Mouse (Mus musculus): ENCODE measurements around the gene Tspan4.
A peak's percentile ranks its signal among the peaks of the same experiment; 100 is the strongest.
"Not testable (repeated sequence)": the region's sequence is repeated elsewhere in the genome, so short reads cannot be mapped to it uniquely, and the experiment has no call there.

Gene Tspan4

DNA sequence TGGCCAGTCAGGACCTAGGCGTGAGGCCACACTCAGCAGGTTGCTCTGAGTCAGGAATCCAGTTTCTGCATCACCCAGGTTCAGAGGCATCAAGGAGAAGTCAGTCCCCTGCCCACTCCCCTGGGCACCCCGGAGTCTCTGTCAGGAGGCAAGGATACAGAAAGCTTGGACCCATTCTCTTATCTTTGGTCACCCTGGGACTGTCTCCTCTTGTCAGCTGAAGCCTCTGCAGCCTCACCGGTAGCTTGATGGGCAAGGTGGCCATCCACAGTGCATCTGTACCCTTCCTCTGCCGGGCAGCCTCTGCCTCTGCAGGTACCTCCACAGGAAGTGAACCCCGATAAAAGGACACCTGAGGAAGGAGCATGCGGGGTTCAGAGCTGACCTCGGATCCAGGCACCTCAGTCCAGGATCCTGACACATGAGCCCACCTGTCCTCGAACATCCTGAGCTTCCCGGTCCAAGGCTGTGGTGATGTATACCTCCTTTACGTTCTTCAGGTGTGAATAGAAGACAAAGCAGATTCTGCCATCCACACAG, 35.8 kb upstream of the Tspan4 start:
- DNase-seq: no peak

GRCm38 (mm10) chr7:141439811-141440210, 35.2 kb upstream of the Tspan4 start:
- no peak for DNase-seq

GRCm38 (mm10) chr7:141440613-141441012, 34.4 kb upstream of the Tspan4 start:
- peak; percentile 92 for DNase-seq

DNA sequence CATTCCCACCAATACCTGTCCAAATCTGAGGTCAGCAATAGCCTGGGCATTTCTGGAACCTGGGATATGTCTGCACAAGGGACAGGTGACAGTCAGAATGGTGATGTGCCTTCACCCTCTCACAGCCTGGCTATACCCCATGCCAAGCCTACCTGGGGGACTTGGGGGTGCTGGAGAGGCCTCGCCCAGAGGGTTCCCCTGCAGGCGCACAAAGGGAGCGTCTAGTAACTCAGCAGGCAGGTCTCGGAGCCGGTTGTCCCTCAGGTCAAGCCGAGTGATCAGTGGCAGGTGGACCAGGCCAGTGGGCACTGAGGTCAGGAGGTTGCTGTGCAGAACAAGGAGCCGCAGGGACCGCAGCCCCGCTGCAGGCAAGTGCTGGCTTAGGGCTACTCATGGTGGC, 33.6 kb upstream of the Tspan4 start:
- DNase-seq: no peak

DNA sequence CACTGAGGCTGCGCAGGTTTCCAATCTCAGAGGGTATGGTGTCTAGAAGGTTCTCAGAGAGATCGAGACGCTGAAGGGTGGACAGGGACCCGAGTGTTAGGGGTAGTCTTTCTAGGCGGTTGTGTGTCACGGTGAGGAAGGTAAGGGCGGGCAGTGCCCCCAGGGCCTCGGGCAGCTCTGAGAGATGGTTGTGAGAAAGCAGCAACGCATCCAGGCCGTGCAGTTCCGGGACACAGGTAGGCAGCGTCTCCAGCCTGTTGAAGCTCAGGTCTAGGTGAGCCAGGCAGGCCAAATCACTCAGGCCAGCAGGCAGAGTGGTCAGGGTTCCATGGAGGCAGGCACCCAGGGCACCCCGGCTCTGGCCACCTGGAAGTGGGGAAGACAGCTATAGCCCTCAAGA, 32.8 kb upstream of the Tspan4 start:
- no peak for DNase-seq

DNA sequence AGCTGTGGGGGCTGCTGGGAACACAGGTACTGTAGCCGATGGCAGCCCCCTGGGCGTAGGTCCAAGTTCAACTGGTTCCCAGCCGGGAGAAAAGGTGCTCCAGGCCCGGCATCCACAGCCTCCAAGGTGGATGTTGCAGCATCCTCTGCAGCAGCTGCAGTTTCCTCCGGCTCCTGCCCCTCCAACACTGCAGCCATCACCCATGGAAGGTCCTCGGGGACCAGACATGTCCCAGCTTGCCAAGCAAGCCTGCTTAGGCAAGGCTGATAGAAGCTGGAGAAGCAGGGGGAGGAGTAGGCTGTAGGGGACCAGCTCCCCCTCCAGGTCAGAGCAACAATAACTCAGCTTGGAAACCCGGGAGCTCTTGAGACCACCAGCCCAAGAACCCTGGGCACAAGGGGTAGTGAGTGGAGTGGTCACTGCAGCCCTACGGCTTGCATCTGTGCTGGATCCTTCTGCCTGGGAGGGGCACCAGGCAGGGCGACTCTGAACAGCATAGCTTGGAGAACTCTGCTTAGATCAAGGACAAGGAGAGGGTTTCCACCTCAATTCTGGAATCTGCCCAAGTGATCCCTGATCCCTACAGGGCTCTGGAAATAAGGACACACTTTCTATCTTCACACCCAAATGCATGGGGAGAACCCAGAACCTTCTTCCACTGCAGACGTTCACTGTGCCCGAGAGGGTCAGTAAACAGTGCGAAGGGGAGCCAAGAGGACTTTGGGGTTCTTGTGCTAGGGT, 31.8 kb upstream of the Tspan4 start:
- DNase-seq: peak; percentile 73

DNA sequence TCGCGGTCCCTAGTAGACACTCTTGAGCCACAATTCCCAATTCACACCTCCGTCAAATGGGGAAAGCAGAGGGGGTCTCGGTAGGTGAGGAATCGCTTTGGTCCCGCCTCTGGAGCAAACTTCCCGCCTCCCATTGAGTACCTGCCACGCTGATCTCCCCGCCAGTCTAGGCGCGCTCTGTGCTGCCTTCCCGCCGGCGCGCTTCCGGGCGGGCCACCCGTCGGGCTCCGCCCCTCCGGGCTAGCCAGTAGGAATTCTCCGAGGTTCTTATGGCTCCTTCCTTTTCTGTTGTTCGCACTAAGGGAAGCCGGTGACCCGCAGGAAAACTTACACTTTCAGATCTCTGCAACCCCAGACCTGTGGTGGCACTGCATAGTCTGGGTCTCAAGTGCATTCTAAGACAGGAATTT, 31.2 kb upstream of the Tspan4 start, which contains the start of gene Pidd1:
Gene Pidd1, minus strand, starts transcription at position 198 of the 410 bp plus-strand sequence.
- DNase-seq: peak; percentile 83

- not testable (repeated sequence) for DNase-seq
Measured at GRCm38 (mm10) chr7:141446374-141446773, 28.7 kb upstream of the Tspan4 start.

DNA sequence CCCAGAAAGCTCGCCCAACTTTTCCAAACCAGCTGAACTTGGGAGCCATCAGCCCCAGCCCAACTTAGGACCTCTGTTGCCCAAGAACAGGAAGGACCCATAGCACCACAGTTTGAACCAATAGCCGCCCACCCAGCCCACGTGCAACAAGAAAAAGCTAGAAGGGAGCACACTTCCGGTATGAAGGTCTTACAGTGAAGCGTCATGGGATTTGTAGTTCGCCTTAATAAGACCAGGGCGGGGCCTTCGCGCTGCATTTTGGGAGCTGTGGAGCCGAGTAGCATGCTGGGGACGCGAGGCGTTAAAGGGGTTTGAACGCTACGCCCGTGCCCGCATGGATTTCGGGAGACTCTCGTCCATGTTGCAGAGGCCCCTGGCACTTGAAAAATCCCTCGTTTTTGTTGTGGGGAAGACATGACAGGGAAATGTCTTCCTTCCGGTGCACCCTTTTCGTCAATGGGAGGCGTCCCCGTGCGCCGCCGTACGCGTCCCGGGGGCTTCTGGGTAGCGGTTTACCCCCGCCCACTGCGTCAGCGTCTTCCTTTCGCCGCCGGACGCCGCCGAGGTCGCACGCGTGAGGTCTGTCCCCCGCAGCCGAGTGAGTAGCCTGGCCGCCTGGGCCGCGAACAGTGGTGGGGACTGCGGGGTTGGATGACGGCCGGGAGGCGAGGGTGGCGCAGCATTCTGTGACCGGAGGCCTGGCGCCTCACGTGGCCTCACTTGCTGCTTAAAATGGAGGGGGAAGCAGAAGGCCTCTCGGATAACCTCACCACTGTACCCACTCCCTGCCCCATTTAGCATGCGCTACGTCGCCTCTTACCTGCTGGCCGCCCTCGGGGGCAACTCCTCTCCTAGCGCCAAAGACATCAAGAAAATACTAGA, 27.7 kb upstream of the Tspan4 start, which contains the start of gene Rplp2:
Gene Rplp2, plus strand, starts transcription at position 261 of the 882 bp plus-strand sequence.
- peak; percentile 97 for DNase-seq

DNA sequence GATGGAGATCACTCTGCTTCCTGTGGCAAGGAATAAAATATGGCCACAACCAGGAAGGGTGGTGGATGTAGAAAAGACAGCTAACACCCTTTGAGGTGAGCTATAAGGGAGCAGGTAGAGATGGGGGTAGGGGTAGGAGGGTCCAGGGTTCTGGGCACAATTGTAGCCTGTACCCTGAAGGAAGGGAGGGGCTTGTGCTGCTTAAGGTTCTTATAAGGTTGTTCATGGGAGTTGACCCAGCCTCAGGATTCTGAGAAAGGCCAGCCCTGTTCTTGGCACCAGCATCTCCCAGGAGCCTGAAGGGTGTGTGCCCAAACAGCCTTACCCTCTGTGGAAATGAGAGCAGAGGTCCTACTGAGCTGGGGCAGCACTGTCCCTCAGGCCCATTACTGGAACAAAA, 23.1 kb upstream of the Tspan4 start:
- DNase-seq: no peak

GRCm38 (mm10) chr7:141453636-141454035, 21.4 kb upstream of the Tspan4 start:
- DNase-seq: no peak

- peak; percentile 96 for DNase-seq
Measured at GRCm38 (mm10) chr7:141454967-141455551, 20.0 kb upstream of the Tspan4 start, which contains the start of gene Pnpla2. Gene Pnpla2, plus strand, starts transcription at chr7:141455198.

GRCm38 (mm10) chr7:141455610-141456314, 19.3 kb upstream of the Tspan4 start:
- peak; percentile 85 for DNase-seq

GRCm38 (mm10) chr7:141456739-141457138, 18.3 kb upstream of the Tspan4 start:
- no peak for DNase-seq

DNA sequence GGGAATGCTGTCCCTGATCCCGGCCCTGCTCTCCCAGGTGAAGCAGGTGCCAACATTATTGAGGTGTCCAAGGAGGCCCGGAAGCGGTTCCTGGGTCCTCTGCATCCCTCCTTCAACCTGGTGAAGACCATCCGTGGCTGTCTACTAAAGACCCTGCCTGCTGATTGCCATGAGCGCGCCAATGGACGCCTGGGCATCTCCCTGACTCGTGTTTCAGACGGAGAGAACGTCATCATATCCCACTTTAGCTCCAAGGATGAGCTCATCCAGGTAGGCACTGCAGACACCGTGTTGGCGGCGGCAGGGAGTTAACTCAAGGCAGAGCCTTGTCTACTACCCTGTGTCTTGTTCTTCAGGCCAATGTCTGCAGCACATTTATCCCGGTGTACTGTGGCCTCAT, 17.8 kb upstream of the Tspan4 start:
- no peak for DNase-seq

DNA sequence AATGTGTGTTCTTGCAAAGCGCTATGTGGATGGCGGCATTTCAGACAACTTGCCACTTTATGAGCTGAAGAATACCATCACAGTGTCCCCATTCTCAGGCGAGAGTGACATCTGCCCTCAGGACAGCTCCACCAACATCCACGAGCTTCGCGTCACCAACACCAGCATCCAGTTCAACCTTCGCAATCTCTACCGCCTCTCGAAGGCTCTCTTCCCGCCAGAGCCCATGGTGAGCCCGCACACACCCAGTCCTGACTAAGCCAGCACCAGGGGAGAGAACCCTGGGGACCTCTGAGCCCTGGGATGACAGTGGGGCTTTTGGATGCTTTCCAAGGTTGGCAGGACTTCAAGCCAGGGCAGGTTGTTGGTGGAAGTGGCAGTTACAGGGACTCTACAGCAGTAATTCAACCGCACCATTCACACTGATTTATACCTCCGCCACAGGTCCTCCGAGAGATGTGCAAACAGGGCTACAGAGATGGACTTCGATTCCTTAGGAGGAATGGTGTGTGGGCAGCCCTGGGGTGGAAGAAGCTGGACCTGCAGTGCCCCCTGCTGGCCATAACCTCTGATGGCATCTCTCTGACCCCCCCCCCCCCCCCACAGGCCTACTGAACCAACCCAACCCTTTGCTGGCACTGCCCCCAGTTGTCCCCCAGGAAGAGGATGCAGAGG, 16.9 kb upstream of the Tspan4 start:
- peak; percentile 58 for DNase-seq

DNA sequence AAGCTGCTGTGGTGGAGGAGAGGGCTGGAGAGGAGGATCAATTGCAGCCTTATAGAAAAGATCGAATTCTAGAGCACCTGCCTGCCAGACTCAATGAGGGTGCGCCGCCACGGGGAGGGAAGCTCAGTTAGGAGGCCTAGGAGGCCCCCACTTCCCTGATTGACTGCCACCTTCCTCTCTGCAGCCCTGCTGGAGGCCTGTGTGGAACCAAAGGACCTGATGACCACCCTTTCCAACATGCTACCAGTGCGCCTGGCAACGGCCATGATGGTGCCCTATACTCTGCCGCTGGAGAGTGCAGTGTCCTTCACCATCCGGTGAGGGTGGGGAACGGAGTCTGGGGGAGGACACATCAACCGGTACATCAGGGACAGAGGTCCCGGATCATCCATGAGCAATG, 16.4 kb upstream of the Tspan4 start:
- DNase-seq: no peak

- DNase-seq: no peak
Measured at GRCm38 (mm10) chr7:141459301-141459711, 15.7 kb upstream of the Tspan4 start.

- no peak for DNase-seq
Measured at GRCm38 (mm10) chr7:141460001-141460390, 15.0 kb upstream of the Tspan4 start.

DNA sequence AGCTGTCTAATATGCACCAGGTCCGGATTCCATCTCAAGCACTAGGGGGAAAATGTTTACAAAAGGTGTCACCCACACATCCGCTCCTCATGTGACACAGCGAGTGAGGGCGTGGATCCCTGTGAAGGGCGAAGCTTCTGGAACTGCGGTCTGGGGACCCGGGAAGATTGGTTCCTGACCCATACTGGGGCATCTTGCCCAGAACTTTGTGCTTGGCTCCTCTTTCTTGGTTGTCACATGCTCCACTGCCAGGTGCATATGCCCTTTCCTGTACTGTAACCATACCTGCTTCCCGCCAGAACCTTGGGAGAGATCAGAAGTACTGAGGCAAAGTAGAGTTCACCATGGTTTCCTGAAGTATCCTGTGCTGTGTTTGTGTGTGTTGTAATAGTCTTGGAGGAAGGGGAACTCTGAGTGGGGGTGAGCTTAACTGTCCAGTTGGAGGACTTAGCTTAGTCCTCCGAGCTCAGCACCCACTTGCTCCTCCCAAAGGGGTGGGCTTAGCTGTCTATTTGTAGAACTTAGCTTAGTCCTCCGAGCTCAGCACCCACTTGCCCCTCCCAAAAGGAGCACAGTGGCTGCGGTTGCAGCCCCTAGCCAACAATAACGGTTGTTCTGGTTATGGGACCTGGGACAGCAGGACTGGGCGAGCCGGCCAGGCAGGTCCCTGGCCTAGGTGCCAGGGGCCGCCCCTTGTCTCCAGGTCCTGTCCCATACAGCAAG, 14.5 kb upstream of the Tspan4 start, which contains the start of gene Cracr2b:
Gene Cracr2b, plus strand, starts transcription at position 704 of the 723 bp plus-strand sequence.
- DNase-seq: no peak
